Mouse (Mus musculus) central nervous system, embryonic 14 days (tissue): Measurements from ENCODE around the gene Hoxc8. TPM values are rescaled to one million over a fixed set of nuclear protein-coding genes. Genes with fewer than 3 reads are reported as not detected.

Experiments
- polyA plus RNA-seq: library from polyadenylated mRNA; depleted of rRNA; stranded (reverse); fragments of >200 nt; gene quantifications from 2 replicates; pipeline ENCODE4 v1.2.3, GENCODE M21; 2012; rRNA removed

The Hoxc8 gene
- 5.9 TPM in 1 of 2 replicates, not detected in the other for polyA plus RNA-seq

GRCm38 (mm10) chr15:102990461-102991397 is at the start of gene Hoxc8:
Hoxc8 (plus strand) TSS chr15:102990607.

GRCm38 (mm10) chr15:102954192-102955006 is 36.0 kb upstream of the Hoxc8 start, which contains the start of gene Hoxc11:
Hoxc11 (plus strand) TSS chr15:102954427.

GRCm38 (mm10) chr15:102966776-102967311 is 23.6 kb upstream of the Hoxc8 start, which contains the start of gene Hoxc10:
Hoxc10 (plus strand) TSS chr15:102966796.

GRCm38 (mm10) chr15:102967312-102967510 is 23.2 kb upstream of the Hoxc8 start, which contains the start of gene Hoxc5:
Hoxc5 (plus strand) TSS chr15:102967443.

GRCm38 (mm10) chr15:102976171-102976570 is 14.2 kb upstream of the Hoxc8 start, which contains the start of gene Hoxc9:
Hoxc9 (plus strand) TSS chr15:102976439.

GRCm38 (mm10) chr15:102997939-102998355 is 7.5 kb downstream of the Hoxc8 start, which contains the start of gene Hoxc6:
Hoxc6 (plus strand) TSS chr15:102998257.

GRCm38 (mm10) chr15:103018636-103019035 is 28.2 kb downstream of the Hoxc8 start, which contains the start of gene Hoxc4:
Hoxc4 (plus strand) TSS chr15:103018934.

Other genes with a start within 250 kb of the Hoxc8 start
- 0.05 and 0.14 TPM in 2 replicates for gene Hoxc13, start 69.5 kb upstream of the Hoxc8 start, polyA plus RNA-seq
- gene Hoxc12, start 53.9 kb upstream of the Hoxc8 start, polyA plus RNA-seq, result not detected in 2 replicates
- not detected in 2 replicates for gene Hoxc11, start 36.2 kb upstream of the Hoxc8 start, polyA plus RNA-seq
- not detected in 2 replicates for gene Hoxc10, start 23.8 kb upstream of the Hoxc8 start, polyA plus RNA-seq
- gene Hoxc5, start 23.2 kb upstream of the Hoxc8 start, polyA plus RNA-seq, result 5.6 and 6.4 TPM in 2 replicates
- 0.37 TPM in 1 of 2 replicates, not detected in the other for gene Hoxc9, start 14.2 kb upstream of the Hoxc8 start, polyA plus RNA-seq
- gene Hoxc6, start 7.7 kb downstream of the Hoxc8 start, polyA plus RNA-seq, result 1.6 and 13.9 TPM in 2 replicates
- gene Hoxc4, start 28.3 kb downstream of the Hoxc8 start, polyA plus RNA-seq, result 10.7 and 10.8 TPM in 2 replicates
- gene Smug1, start 176.5 kb downstream of the Hoxc8 start, polyA plus RNA-seq, result 29.9 and 35.9 TPM in 2 replicates
- 93.0 and 106 TPM in 2 replicates for gene Cbx5, start 249.2 kb downstream of the Hoxc8 start, polyA plus RNA-seq
- 1,362 and 1,476 TPM in 2 replicates for gene Hnrnpa1, start 249.8 kb downstream of the Hoxc8 start, polyA plus RNA-seq